Mouse (Mus musculus): ENCODE measurements around the gene Rnaset2a. TPM values are rescaled to one million over a fixed set of nuclear protein-coding genes. Genes with fewer than 3 reads are reported as not detected.
"Not testable (repeated sequence)": the region's sequence is repeated elsewhere in the genome, so short reads cannot be mapped to it uniquely, and the experiment has no call there.

Gene Rnaset2a
- 1 to 10 TPM; 6.3 to 7.2 TPM for total RNA-seq (2021)
- long read RNA-seq, experiment 1, transcript Rnaset2a-201 (9 exons, 1,793 nt), result major isoform, 10 of 10 reads
- long read RNA-seq, experiment 1, partial matches to known transcripts, result 0 of 10 reads
- long read RNA-seq, experiment 1, other reads (novel, unspliced or antisense), result 0 of 10 reads
- long read RNA-seq, experiment 2, transcript Rnaset2a-201 (9 exons, 1,793 nt), result major isoform, 9 of 16 reads
- long read RNA-seq, experiment 2, partial matches to known transcripts, result 1 of 16 reads
- long read RNA-seq, experiment 2, other reads (novel, unspliced or antisense), result 3 of 16 reads

- peak within 1 kb of the TSS; percentile 64 for H3K4me3 ChIP-seq
- not testable (repeated sequence) for DNase-seq (ENCODE audit: low spot score in 2 of 2); H3K27ac ChIP-seq
Measured at GRCm38 (mm10) chr17:8147439-8148316, at the start of gene Rnaset2a, which contains the start of gene Gm49673. Gene Rnaset2a (minus strand): TSS chr17:8148097. Gene Gm49673 (minus strand): TSS chr17:8147788.

GRCm38 (mm10) chr17:8197652-8198051 is 49.8 kb upstream of the Rnaset2a start:
- TF ChIP-seq CTCF (conservative IDR thresholded peaks at IDR 0.05), result peak; percentile 65
- DNase-seq (ENCODE audit: low spot score in 2 of 2), result no peak
- Histone ChIP-seq H3K27ac (no peak overlapping the region), H3K4me3 (no peak overlapping the region)

DNA sequence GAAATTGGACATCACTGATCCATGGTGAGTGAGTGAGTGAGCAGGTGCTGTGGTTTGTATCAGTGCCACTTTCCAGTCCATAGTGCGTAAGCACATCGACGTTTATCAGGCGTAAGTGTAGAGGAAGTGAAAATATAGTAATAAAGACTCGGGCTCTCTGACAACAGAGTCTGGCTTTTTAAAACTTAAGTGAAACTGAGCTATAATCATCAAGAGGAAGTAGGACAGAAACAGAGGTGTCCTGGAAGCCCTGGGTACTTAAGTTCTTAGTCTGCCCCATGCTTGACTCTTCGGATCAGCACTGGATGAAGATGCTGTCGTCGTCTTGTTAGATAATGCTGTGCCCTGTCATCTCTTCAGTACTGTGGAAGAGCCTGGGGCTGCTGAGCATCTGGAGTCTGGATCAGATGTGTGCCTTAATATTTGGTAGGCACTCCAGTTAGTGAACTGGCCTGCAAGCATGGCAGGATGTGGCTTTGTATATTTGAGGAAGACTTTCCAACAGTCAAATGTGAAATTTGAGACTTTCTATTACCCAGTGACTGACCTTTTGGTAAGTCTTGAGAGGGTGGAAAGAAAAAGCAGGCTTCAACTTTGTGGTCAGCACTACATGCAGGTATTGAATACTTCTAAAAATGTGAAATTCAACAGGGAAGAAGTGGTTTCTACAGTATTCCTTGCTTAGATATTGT is 47.9 kb upstream of the Rnaset2a start:
- no peak for TF ChIP-seq CTCF (conservative IDR thresholded peaks at IDR 0.05)
- no peak overlapping the region for H3K4me3 ChIP-seq
- DNase-seq (ENCODE audit: low spot score in 2 of 2), result no peak
- no peak overlapping the region for H3K27ac ChIP-seq

DNA sequence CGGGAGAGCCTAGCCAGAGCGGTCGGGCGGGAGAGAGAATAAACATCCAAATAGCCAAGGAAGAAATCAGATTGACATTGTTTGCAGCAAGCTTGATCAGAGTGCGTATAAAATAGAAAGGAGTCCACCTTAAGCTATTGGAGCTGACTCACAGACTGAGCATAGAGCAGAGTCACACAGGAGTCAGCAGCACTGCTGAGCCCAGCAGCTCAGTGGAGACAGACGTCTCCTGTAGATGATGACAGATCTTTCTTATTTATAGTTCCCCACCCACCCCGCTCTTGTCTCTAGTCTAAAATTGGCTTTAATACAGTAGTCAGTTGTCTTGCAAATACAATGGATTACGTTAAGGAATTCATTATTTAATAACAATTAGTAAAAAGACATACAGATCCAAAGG is 45.8 kb upstream of the Rnaset2a start:
- Histone ChIP-seq H3K27ac (0 out of 2 replicates have a peak overlapping the region, but pooled peaks have one; percentile 10), H3K4me3 (no peak overlapping the region)
- no peak for TF ChIP-seq CTCF (conservative IDR thresholded peaks at IDR 0.05)
- DNase-seq (ENCODE audit: low spot score in 2 of 2), result no peak

- no peak for TF ChIP-seq CTCF (conservative IDR thresholded peaks at IDR 0.05)
- no peak for DNase-seq (ENCODE audit: low spot score in 2 of 2)
- Histone ChIP-seq H3K27ac (no peak overlapping the region), H3K4me3 (no peak overlapping the region)
Measured at GRCm38 (mm10) chr17:8184217-8184616, 36.3 kb upstream of the Rnaset2a start.

GRCm38 (mm10) chr17:8183815-8184214 is 35.9 kb upstream of the Rnaset2a start:
- Histone ChIP-seq H3K4me3 (no peak overlapping the region), H3K27ac (no peak overlapping the region)
- no peak for DNase-seq (ENCODE audit: low spot score in 2 of 2)
- no peak for TF ChIP-seq CTCF (conservative IDR thresholded peaks at IDR 0.05)

DNA sequence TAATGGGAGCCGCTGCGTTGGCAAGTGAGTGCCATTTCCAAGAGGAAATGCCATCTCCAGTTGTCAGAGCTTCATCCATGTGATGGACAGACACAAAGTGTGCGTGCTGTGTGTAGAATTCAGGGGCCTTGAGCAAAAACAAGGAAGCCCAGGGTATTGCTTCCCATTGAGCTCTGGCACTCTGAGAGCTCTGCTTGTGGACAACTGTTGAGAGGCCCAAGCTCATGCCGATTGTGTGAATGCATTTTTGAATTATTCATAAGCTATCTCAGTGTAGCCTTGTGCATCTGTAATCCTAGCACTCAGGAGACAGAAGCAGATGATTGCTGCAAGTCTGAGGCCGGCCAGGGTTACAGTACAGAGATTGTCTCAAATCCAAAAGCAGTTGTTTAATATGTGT is 29.2 kb upstream of the Rnaset2a start:
- TF ChIP-seq CTCF (conservative IDR thresholded peaks at IDR 0.05), result no peak
- DNase-seq (ENCODE audit: low spot score in 2 of 2), result no peak
- Histone ChIP-seq H3K4me3 (no peak overlapping the region), H3K27ac (peak overlapping the region; percentile 60)

- Histone ChIP-seq H3K27ac (no peak overlapping the region), H3K4me3 (no peak overlapping the region)
- no peak for TF ChIP-seq CTCF (conservative IDR thresholded peaks at IDR 0.05)
- no peak for DNase-seq (ENCODE audit: low spot score in 2 of 2)
Measured at GRCm38 (mm10) chr17:8171081-8171480, 23.2 kb upstream of the Rnaset2a start.

- TF ChIP-seq CTCF (conservative IDR thresholded peaks at IDR 0.05), result no peak
- no peak for DNase-seq (ENCODE audit: low spot score in 2 of 2)
- H3K27ac ChIP-seq, result no peak overlapping the region
- no peak overlapping the region for H3K4me3 ChIP-seq
Measured at GRCm38 (mm10) chr17:8170331-8170730, 22.4 kb upstream of the Rnaset2a start.

- H3K27ac ChIP-seq; H3K4me3 ChIP-seq; DNase-seq (ENCODE audit: low spot score in 2 of 2): not testable (repeated sequence)
Measured at GRCm38 (mm10) chr17:8167436-8167835, 19.5 kb upstream of the Rnaset2a start.

- DNase-seq (ENCODE audit: low spot score in 2 of 2); H3K27ac ChIP-seq: not testable (repeated sequence)
- peak overlapping the region; percentile 55; the same call in 1 of the 2 replicates for H3K4me3 ChIP-seq
Measured at GRCm38 (mm10) chr17:8166454-8166853, 18.6 kb upstream of the Rnaset2a start.

DNA sequence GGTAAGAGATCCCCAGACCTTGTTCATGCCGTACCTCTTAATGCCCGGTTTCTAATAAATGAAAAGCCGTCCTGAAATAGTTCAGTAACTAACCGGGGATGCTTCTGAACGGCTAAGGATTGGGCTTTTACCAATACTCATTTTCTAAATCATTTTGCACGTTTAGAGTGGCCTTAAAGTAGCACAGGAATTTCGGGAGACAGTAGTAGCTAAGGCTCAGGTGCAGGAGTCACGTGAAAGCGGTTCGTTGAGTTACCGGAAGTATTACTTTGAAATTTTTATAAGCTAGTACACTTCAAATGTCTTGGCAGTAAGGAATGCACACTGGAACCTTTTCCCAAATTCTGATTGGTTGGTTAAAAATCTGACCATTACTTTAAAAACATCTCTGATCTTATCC is 18.1 kb upstream of the Rnaset2a start:
- H3K27ac ChIP-seq; DNase-seq (ENCODE audit: low spot score in 2 of 2): not testable (repeated sequence)
- peak overlapping the region; percentile 55 for H3K4me3 ChIP-seq

- H3K4me3 ChIP-seq, result peak overlapping the region; percentile 55
- not testable (repeated sequence) for DNase-seq (ENCODE audit: low spot score in 2 of 2); H3K27ac ChIP-seq
Measured at GRCm38 (mm10) chr17:8165608-8165945, 17.7 kb upstream of the Rnaset2a start.

DNA sequence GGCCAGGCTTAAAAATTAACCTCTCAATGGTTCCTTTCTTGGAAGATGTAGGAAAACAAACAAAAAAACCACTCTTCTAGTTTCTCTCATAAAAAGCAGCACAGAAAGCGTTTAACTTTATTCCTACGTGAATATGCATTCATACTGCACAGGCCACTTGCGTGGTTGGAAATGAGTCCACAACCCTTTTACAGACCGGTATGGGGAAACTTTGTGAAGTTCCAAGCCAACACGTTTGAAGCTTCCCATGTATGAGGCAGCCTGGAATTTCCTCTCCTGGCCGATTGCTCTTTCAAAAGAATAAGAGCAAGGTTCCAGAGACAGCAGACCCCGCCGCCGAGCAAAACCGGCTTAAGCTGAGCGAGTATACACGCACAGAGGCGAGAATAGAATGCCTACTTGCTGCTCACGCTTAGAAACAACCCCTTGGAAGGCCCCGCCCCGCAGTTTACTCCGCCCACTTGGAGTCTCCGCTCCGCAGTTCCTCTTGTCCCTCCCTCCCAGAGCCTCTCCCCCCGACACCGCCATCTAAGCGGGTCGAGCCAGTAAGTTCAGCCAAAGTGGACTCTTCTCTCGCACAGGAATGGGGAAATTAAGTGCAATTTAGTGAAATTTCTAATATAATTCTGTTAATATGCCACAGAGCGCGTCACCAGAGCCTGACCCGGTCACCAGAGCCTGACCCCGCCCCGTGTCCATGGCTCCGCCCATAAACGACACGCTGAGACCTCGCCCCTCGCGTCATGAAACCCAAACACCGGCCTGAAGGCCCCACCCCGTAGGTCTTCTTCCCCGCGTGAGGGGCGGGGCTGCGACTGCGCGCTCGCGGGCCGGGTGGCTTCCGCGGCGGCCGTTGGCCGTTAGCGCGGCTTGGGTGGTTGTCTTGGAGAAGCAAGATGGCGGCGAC is 17.1 kb upstream of the Rnaset2a start, which contains the start of gene Fgfr1op:
TSS of gene Fgfr1op (plus strand) at position 801 of the 907 bp plus-strand sequence.
- peak; percentile 31 to 34 for DNase-seq (ENCODE audit: low spot score in 2 of 2)
- H3K27ac ChIP-seq, result peak within 1 kb of the TSS; percentile 87
- H3K4me3 ChIP-seq, result peak within 1 kb of the TSS; percentile 61

Measured in layer of hippocampus, adult 2 months (tissue).